Mouse (Mus musculus) lung, postnatal 10 days (tissue): ENCODE data around the gene Mrtfb.
A peak's percentile ranks its signal among the peaks of the same experiment; 100 is the strongest.
"Not testable (repeated sequence)": the region's sequence is repeated elsewhere in the genome, so short reads cannot be mapped to it uniquely, and the experiment has no call there.

Experiments
- DNase-seq: peaks from one replicate; pipeline ENCODE4 v3.0.0; 2021

Mrtfb gene

GRCm38 (mm10) chr16:13276709-13277399, 20.6 kb downstream of the Mrtfb start:
- DNase-seq = no peak

- DNase-seq = not testable (repeated sequence)
Observed at GRCm38 (mm10) chr16:13286425-13286824, 30.1 kb downstream of the Mrtfb start.

GRCm38 (mm10) chr16:13297860-13298259, 41.6 kb downstream of the Mrtfb start:
- DNase-seq = no peak

- no peak for DNase-seq
Observed at GRCm38 (mm10) chr16:13298991-13299390, 42.7 kb downstream of the Mrtfb start.

- DNase-seq = no peak
Observed at GRCm38 (mm10) chr16:13306065-13306695, 49.9 kb downstream of the Mrtfb start.

GRCm38 (mm10) chr16:13310096-13310683, 53.9 kb downstream of the Mrtfb start:
- no peak for DNase-seq

GRCm38 (mm10) chr16:13311374-13311773, 55.1 kb downstream of the Mrtfb start:
- DNase-seq = no peak

GRCm38 (mm10) chr16:13313096-13313719, 56.9 kb downstream of the Mrtfb start:
- no peak for DNase-seq

GRCm38 (mm10) chr16:13323751-13324150, 67.5 kb downstream of the Mrtfb start:
- DNase-seq = peak; percentile 16

GRCm38 (mm10) chr16:13326622-13327021, 70.3 kb downstream of the Mrtfb start:
- DNase-seq = no peak

GRCm38 (mm10) chr16:13328646-13329045, 72.4 kb downstream of the Mrtfb start:
- no peak for DNase-seq

- no peak for DNase-seq
Observed at GRCm38 (mm10) chr16:13329640-13330039, 73.4 kb downstream of the Mrtfb start.

- peak; percentile 40 for DNase-seq
Observed at GRCm38 (mm10) chr16:13330221-13330659, 74.0 kb downstream of the Mrtfb start.

- DNase-seq = no peak
Observed at GRCm38 (mm10) chr16:13331898-13332297, 75.6 kb downstream of the Mrtfb start.

- no peak for DNase-seq
Observed at GRCm38 (mm10) chr16:13332536-13332935, 76.3 kb downstream of the Mrtfb start.

- DNase-seq = no peak
Observed at GRCm38 (mm10) chr16:13333781-13334341, 77.6 kb downstream of the Mrtfb start.

- DNase-seq = peak; percentile 33
Observed at GRCm38 (mm10) chr16:13336503-13337230, 80.4 kb downstream of the Mrtfb start.

- DNase-seq = peak; percentile 67
Observed at GRCm38 (mm10) chr16:13338094-13338493, 81.8 kb downstream of the Mrtfb start.

- DNase-seq = no peak
Observed at GRCm38 (mm10) chr16:13339433-13339832, 83.2 kb downstream of the Mrtfb start.

- DNase-seq = not testable (repeated sequence)
Observed at GRCm38 (mm10) chr16:13345822-13346221, 89.5 kb downstream of the Mrtfb start.

GRCm38 (mm10) chr16:13350729-13351128, 94.4 kb downstream of the Mrtfb start:
- no peak for DNase-seq

- peak; percentile 32 for DNase-seq
Observed at GRCm38 (mm10) chr16:13351268-13351667, 95.0 kb downstream of the Mrtfb start.

- DNase-seq = peak; percentile 27
Observed at GRCm38 (mm10) chr16:13353927-13354326, 97.6 kb downstream of the Mrtfb start.
